Mouse (Mus musculus): ENCODE measurements at regions not wholly inside any gene's neighbourhood (a gene's known extent, or its start where the extent isn't known, plus 50 kb on each side); places are given as distances from the start of the nearest gene placed in this dataset.

DNA sequence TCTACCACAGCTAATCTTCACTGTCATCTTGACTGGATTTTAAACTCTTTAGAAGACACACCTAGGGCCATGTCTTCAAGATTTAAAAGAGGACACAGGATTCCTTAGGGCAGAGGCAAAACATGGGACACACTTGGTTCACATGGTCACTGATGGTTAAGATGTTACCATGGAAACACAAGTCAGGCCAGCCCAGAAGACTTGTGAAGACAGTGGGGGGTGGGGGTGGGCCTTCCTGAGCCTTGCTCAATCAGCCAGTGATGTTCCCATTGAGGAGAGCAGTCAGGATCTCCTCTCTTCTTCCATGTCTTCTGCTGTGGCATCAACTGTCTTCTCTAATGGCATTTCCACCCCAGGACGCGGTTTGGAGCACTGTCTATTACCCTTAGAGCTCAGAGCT lies 60.5 kb upstream of the Shb start:
- Histone ChIP-seq H3K4me2 (replicated peaks; ENCODE audit: low read depth, low read length) (no peak overlapping the region), H3K9ac (ENCODE audit: low read depth, low read length) (no peak overlapping the region), H3K27me3 (ENCODE audit: control insufficient read depth, insufficient read depth, low read length) (no peaks in the 10 kb centered on the region), H3K27ac (ENCODE audit: low read depth, low read length) (no peak overlapping the region), H3K9me3 (ENCODE audit: control insufficient read depth, low read length) (no peaks in the 10 kb centered on the region), H3K4me3 (ENCODE audit: low read depth, low read length) (no peak overlapping the region), H3K36me3 (ENCODE audit: control insufficient read depth, insufficient read depth, low read length) (no peaks in the 10 kb centered on the region), H3K4me1 (replicated peaks; ENCODE audit: control insufficient read depth, insufficient read depth, low read length) (peaks cover 4% of the 10 kb centered on the region; the same call in 1 of the 2 replicates)
- DNase-seq (ENCODE audit: low spot score): no peak
- WGBS: 43% methylated on average over 2 of the region's 2 CpGs
- ATAC-seq (ENCODE audit: low FRiP score): no peak

DNA sequence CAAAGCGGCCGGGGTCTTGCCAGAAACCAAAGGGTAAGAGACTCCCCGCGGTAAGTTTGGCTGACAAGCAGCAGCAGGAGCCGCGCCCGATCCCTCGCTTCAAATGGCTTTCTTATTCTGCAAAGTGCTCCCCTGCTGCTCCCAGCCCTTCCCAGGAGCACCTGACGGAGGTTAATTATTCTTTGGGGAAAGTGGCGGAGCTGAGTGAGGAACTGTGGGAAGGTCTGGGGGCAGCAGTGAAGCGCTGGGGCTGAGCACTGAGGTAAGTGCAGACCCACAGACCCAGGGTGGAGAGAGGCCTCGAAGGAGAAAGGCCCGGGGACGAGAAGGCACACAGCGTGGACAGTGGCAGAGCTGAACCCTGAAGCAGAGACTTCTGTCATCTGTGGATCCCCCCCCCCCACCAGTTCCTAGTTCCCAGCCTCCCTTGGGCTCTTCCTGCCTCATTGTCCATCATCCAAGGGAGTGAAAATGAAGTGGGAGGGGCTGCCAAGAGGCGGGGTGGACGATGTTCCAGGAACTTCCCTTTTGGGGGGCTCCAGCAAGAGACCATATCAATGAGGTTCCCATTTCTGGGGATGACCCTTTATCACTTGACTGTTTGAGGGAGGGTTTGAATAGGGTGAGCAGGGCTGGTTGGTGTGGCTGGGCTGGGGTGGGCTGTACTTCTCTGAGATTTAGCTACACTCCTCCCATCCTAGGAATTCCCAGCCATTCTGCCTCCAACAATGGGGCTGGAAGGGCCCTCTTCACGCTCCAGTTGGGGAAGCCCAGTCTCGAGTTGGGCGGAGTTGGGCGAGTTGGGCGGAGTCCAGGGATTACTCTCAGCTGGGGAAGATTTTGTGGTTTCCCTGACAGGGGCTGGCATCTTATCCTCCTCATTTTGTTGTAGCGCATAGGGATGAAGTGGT lies 59.4 kb upstream of the Shb start:
- Histone ChIP-seq H3K36me3 (ENCODE audit: control insufficient read depth, insufficient read depth, low read length) (no peaks in the 10 kb centered on the region), H3K4me2 (replicated peaks; ENCODE audit: low read depth, low read length) (peak overlapping the region; percentile 54), H3K27ac (ENCODE audit: low read depth, low read length) (no peak overlapping the region), H3K9me3 (ENCODE audit: control insufficient read depth, low read length) (no peaks in the 10 kb centered on the region), H3K4me1 (replicated peaks; ENCODE audit: control insufficient read depth, insufficient read depth, low read length) (peaks cover 4% of the 10 kb centered on the region; the same call in 1 of the 2 replicates), H3K4me3 (ENCODE audit: low read depth, low read length) (peak overlapping the region; percentile 22; the same call in 1 of the 2 replicates), H3K9ac (ENCODE audit: low read depth, low read length) (peak overlapping the region; percentile 37; the same call in 1 of the 2 replicates), H3K27me3 (ENCODE audit: control insufficient read depth, insufficient read depth, low read length) (no peaks in the 10 kb centered on the region)
- peak; percentile 40 for DNase-seq (ENCODE audit: low spot score)
- no peak for ATAC-seq (ENCODE audit: low FRiP score)
- WGBS: 2% methylated on average over 23 of the region's 23 CpGs

DNA sequence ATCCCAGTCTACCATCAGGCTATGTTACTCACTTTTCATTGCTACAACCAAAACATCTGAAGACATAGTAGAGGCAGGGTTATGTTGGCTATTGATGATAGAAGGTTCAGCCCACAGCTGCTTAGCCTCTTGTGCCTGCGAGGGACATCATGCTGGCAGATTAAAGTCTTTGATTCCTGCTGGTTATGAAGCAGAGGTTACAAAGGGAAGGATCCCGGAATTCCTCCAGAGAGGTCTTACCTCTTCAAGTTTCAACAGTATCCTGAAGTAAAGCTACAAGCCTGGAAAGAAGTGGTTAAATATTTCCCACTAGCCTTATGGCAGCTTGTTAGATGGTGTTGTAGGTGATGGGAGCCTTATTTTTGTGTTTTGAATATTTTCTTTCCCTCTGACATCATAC lies 58.6 kb upstream of the Shb start:
- Histone ChIP-seq H3K27me3 (ENCODE audit: control insufficient read depth, insufficient read depth, low read length) (no peaks in the 10 kb centered on the region), H3K9me3 (ENCODE audit: control insufficient read depth, low read length) (no peaks in the 10 kb centered on the region), H3K4me3 (ENCODE audit: low read depth, low read length) (no peak overlapping the region), H3K4me2 (replicated peaks; ENCODE audit: low read depth, low read length) (no peak overlapping the region), H3K27ac (ENCODE audit: low read depth, low read length) (no peak overlapping the region), H3K36me3 (ENCODE audit: control insufficient read depth, insufficient read depth, low read length) (no peaks in the 10 kb centered on the region), H3K4me1 (replicated peaks; ENCODE audit: control insufficient read depth, insufficient read depth, low read length) (peaks cover 4% of the 10 kb centered on the region; the same call in 1 of the 2 replicates), H3K9ac (ENCODE audit: low read depth, low read length) (no peak overlapping the region)
- 5% methylated on average over 2 of the region's 2 CpGs for WGBS
- ATAC-seq (ENCODE audit: low FRiP score) (no peak), DNase-seq (ENCODE audit: low spot score) (peak; percentile 22)

DNA sequence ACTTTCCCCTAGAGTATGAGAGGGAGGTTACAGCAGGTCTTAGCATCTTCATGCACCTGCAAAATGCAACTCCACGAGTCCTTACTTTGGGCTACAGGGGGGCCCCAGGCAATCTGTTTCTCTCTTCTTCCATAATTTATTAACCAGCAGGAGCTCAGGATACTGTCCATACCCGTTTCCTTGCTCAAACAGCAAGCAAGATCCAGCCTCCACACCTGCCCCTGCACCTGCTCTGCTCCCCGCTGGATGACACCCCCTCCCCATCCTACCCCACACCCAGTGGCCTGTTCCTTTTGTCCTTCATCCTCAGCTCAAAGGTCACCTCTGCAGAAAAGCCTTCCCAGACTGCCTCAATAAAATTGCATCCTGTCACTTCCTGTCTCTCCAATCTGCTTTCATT lies 56.1 kb upstream of the Shb start:
- DNase-seq (ENCODE audit: low spot score) (no peak), ATAC-seq (ENCODE audit: low FRiP score) (no peak)
- WGBS: 32% methylated on average over 3 of the region's 3 CpGs
- Histone ChIP-seq H3K4me3 (ENCODE audit: low read depth, low read length) (no peak overlapping the region), H3K4me2 (replicated peaks; ENCODE audit: low read depth, low read length) (no peak overlapping the region), H3K4me1 (replicated peaks; ENCODE audit: control insufficient read depth, insufficient read depth, low read length) (peaks cover 4% of the 10 kb centered on the region; the same call in 1 of the 2 replicates), H3K27me3 (ENCODE audit: control insufficient read depth, insufficient read depth, low read length) (no peaks in the 10 kb centered on the region), H3K36me3 (ENCODE audit: control insufficient read depth, insufficient read depth, low read length) (no peaks in the 10 kb centered on the region), H3K27ac (ENCODE audit: low read depth, low read length) (no peak overlapping the region), H3K9me3 (ENCODE audit: control insufficient read depth, low read length) (no peaks in the 10 kb centered on the region), H3K9ac (ENCODE audit: low read depth, low read length) (no peak overlapping the region)

DNA sequence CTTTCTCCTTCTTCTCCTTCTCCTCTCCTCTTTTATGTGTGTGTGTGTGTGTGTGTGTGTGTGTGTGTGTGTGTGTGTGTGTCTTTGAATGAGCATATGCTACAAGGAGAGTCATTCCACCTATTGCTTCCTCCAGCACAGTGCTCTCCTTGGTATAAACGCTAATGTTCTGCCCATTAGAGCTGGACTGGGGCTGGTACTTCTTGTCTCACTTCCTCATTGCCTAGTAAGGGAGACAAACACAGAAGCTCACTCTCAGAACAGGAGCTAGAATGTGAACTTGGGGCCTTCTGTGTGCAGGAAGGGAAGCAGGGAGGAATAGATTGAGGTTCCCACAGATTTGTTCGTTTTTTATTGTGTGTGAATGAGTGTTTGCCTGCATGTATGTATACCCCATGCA lies 54.9 kb upstream of the Shb start:
- 65% methylated on average over 2 of the region's 2 CpGs for WGBS

DNA sequence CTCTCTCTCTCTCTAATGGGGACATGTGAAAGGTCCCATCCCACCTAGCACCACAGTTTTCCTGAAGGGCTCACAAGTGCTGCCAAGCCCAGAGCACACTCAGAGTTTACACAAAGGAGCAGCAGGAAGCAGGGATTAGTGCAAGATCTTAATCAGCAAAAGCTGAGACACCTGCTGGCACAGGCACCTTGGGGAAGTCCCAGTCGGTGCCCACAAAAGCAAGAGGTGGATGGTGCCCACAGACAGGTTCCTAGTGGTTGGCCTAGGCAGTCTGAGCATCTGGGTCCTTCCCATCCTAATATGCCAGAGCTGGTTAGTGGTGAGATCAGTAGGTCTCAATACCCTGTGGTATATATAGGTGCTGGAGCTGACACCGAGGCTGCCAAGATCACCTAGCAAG lies 54.0 kb upstream of the Shb start:
- 47% methylated on average over 2 of the region's 2 CpGs for WGBS

More for the DNA sequence above, 54.9 kb upstream of the Shb start:
- H3K27ac ChIP-seq (ENCODE audit: low read depth, low read length): no peak overlapping the region
- no peaks in the 10 kb centered on the region for H3K27me3 ChIP-seq (ENCODE audit: control insufficient read depth, insufficient read depth, low read length)
- no peak for ATAC-seq (ENCODE audit: low FRiP score)
- H3K36me3 ChIP-seq (ENCODE audit: control insufficient read depth, insufficient read depth, low read length): no peaks in the 10 kb centered on the region
- H3K4me3 ChIP-seq (ENCODE audit: low read depth, low read length): no peak overlapping the region
- no peak overlapping the region for H3K4me2 ChIP-seq (replicated peaks; ENCODE audit: low read depth, low read length)
- peaks cover 4% of the 10 kb centered on the region; the same call in 1 of the 2 replicates for H3K4me1 ChIP-seq (replicated peaks; ENCODE audit: control insufficient read depth, insufficient read depth, low read length)
- H3K9ac ChIP-seq (ENCODE audit: low read depth, low read length): no peak overlapping the region
- H3K9me3 ChIP-seq (ENCODE audit: control insufficient read depth, low read length): no peaks in the 10 kb centered on the region
- DNase-seq (ENCODE audit: low spot score): no peak

DNA sequence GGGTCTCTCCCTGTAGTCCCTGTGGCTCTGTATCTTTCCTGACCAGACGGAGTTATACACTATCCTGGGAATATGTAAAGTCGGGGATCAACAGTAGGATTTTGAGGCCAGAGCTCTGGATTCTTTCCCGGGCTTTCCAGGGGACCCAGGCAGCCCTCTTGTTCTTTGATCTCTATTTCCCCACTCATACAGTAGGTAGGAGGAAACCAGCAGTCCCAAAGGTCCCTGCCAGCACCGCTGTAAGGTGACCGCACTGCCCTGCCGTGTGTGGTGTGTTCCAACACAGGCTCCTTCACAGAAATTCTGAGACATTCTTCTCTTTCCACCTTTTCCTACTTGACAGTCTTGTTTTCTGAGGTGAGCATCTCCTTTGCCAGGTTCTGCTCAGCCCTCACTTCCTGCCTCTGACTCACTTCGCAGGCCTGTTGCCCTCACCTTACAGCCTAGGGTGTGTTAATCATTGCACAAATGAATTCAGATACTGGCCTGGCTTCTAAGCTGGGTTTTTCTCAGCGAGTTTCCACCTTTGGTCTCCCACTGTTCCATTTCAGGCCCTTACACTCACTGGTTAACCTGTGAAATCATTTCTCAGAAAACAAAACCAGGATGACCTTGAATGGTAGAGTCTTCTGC lies 53.0 kb upstream of the Shb start:
- no peak for ATAC-seq (ENCODE audit: low FRiP score)
- no peaks in the 10 kb centered on the region for H3K27me3 ChIP-seq (ENCODE audit: control insufficient read depth, insufficient read depth, low read length)

More for the DNA sequence above, 54.0 kb upstream of the Shb start:
- H3K4me2 ChIP-seq (replicated peaks; ENCODE audit: low read depth, low read length): no peak overlapping the region
- no peaks in the 10 kb centered on the region for H3K27me3 ChIP-seq (ENCODE audit: control insufficient read depth, insufficient read depth, low read length)
- H3K4me1 ChIP-seq (replicated peaks; ENCODE audit: control insufficient read depth, insufficient read depth, low read length): no peaks in the 10 kb centered on the region
- H3K9ac ChIP-seq (ENCODE audit: low read depth, low read length): no peak overlapping the region
- no peak overlapping the region for H3K27ac ChIP-seq (ENCODE audit: low read depth, low read length)
- H3K36me3 ChIP-seq (ENCODE audit: control insufficient read depth, insufficient read depth, low read length): no peaks in the 10 kb centered on the region
- DNase-seq (ENCODE audit: low spot score) (no peak), ATAC-seq (ENCODE audit: low FRiP score) (no peak)
- no peaks in the 10 kb centered on the region for H3K9me3 ChIP-seq (ENCODE audit: control insufficient read depth, low read length)
- no peak overlapping the region for H3K4me3 ChIP-seq (ENCODE audit: low read depth, low read length)

DNA sequence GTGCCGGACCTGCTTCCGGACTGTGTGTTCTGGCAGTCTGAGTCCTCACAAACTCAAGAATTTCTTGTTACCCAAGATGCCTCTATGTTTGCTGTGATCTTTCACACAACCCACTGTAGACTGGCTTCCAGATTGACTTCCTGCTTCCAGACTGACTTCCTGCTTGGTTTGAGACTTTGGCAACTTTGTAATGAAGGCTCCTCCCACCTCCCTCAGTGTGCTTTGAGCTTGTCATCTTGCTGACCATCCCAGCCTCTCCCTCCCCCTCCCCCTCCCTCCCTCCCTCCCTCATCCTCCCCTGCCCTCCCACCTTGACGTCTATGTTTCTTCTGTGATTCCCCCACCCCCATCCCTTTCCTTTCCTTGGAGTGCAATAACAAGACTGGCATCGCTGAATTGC lies 51.7 kb upstream of the Shb start:
- H3K27me3 ChIP-seq (ENCODE audit: control insufficient read depth, insufficient read depth, low read length): no peaks in the 10 kb centered on the region
- ATAC-seq (ENCODE audit: low FRiP score) (no peak), DNase-seq (ENCODE audit: low spot score) (no peak)
- no peaks in the 10 kb centered on the region for H3K36me3 ChIP-seq (ENCODE audit: control insufficient read depth, insufficient read depth, low read length)
- no peaks in the 10 kb centered on the region for H3K9me3 ChIP-seq (ENCODE audit: control insufficient read depth, low read length)
- H3K27ac ChIP-seq (ENCODE audit: low read depth, low read length): no peak overlapping the region
- WGBS: 67% methylated on average over 4 of the region's 4 CpGs
- H3K4me1 ChIP-seq (replicated peaks; ENCODE audit: control insufficient read depth, insufficient read depth, low read length): no peaks in the 10 kb centered on the region
- no peak overlapping the region for H3K9ac ChIP-seq (ENCODE audit: low read depth, low read length)
- no peak overlapping the region for H3K4me3 ChIP-seq (ENCODE audit: low read depth, low read length)
- H3K4me2 ChIP-seq (replicated peaks; ENCODE audit: low read depth, low read length): no peak overlapping the region

More for the DNA sequence above, 53.0 kb upstream of the Shb start:
- no peak overlapping the region for H3K4me3 ChIP-seq (ENCODE audit: low read depth, low read length)
- H3K9me3 ChIP-seq (ENCODE audit: control insufficient read depth, low read length): no peaks in the 10 kb centered on the region
- no peak overlapping the region for H3K9ac ChIP-seq (ENCODE audit: low read depth, low read length)
- H3K36me3 ChIP-seq (ENCODE audit: control insufficient read depth, insufficient read depth, low read length): no peaks in the 10 kb centered on the region
- WGBS: 55% methylated on average over 8 of the region's 8 CpGs
- no peak for DNase-seq (ENCODE audit: low spot score)
- no peaks in the 10 kb centered on the region for H3K4me1 ChIP-seq (replicated peaks; ENCODE audit: control insufficient read depth, insufficient read depth, low read length)
- H3K4me2 ChIP-seq (replicated peaks; ENCODE audit: low read depth, low read length): no peak overlapping the region
- H3K27ac ChIP-seq (ENCODE audit: low read depth, low read length): no peak overlapping the region
